Comparison of ENCODE assay signal across 39 mouse cellular contexts in the genomic region with DNA sequence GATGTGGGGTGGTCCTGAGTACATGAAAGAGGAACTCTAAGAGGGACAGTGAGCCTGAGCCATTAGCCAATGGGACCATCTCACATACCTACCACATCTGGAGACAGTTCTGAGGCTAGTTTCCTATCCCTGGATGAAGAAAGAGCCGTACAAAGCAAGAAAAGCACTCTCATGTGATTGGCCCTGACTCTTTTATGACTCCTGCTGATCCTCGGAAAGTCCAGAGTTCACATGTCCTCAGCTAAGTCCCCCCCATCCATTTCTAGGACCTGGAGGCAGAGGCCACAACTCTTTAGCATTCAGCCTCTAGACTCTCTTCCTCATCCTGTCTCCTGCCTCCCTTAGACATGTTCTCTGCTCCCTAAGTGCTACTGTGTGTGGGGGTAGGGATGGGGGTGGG. TPM values are rescaled to one million over a fixed set of nuclear protein-coding genes. Genes with fewer than 3 reads are reported as not detected.
"Had no signal": no experiment of that assay in that cellular context is flagged by ENCODE, and none has a peak within 500 bp of the region (broad histone marks: within the 10 kb centered on the region; RNA-seq: fewer than 3 reads in every experiment).

No protein-coding gene starts in this region.

- ATAC-seq: hindbrain, embryonic 16.5 days; hindbrain, postnatal 0 days; inflammation-experienced regulatory T-cells, adult 6 months had no signal

- H3K4me3 ChIP-seq: heart, embryonic 10.5 days; heart, embryonic 12.5 days; heart, embryonic 13.5 days; heart, embryonic 15.5 days; hindbrain, embryonic 10.5 days; hindbrain, embryonic 12.5 days; hindbrain, embryonic 13.5 days; hindbrain, embryonic 15.5 days; kidney, embryonic 15.5 days; left cerebral cortex, adult 2 months had no signal

- H3K9ac ChIP-seq: heart, embryonic 12.5 days; heart, embryonic 13.5 days; heart, embryonic 15.5 days; hindbrain, embryonic 12.5 days; hindbrain, embryonic 13.5 days; hindbrain, embryonic 14.5 days; hindbrain, embryonic 15.5 days; kidney, embryonic 15.5 days had no signal

- H3K4me2 ChIP-seq: heart, embryonic 11.5 days; heart, embryonic 12.5 days; heart, embryonic 13.5 days; heart, embryonic 15.5 days; hindbrain, embryonic 12.5 days; hindbrain, embryonic 13.5 days; hindbrain, embryonic 14.5 days; hindbrain, embryonic 15.5 days; kidney, embryonic 15.5 days had no signal

- H3K4me1 ChIP-seq: heart, embryonic 10.5 days; heart, embryonic 12.5 days; heart, embryonic 13.5 days; heart, embryonic 15.5 days; hindbrain, embryonic 10.5 days; hindbrain, embryonic 12.5 days; hindbrain, embryonic 13.5 days; hindbrain, embryonic 15.5 days; kidney, embryonic 15.5 days had no signal

- DNase-seq: heart, postnatal 10 days; heart, postnatal 14 days; heart, postnatal 36 days; heart, postnatal 4 days; kidney, adult 11 months; kidney, adult 18-20 months; kidney, adult 2 months; kidney, adult 8-10 months; kidney, adult 9 months; kidney, postnatal 10 days; kidney, postnatal 14 days; kidney, postnatal 25 days; kidney, postnatal 36 days; kidney, postnatal 4 days; layer of hippocampus, adult 9-11 months; layer of hippocampus, postnatal 36 days had no signal

- H3K36me3 ChIP-seq: heart, embryonic 10.5 days; heart, embryonic 12.5 days; heart, embryonic 13.5 days; heart, embryonic 15.5 days; hindbrain, embryonic 10.5 days; hindbrain, embryonic 12.5 days; hindbrain, embryonic 13.5 days; hindbrain, embryonic 15.5 days; kidney, embryonic 15.5 days had no signal

- H3K9me3 ChIP-seq: heart, embryonic 10.5 days; heart, embryonic 12.5 days; heart, embryonic 13.5 days; heart, embryonic 15.5 days; hindbrain, embryonic 10.5 days; hindbrain, embryonic 12.5 days; hindbrain, embryonic 13.5 days; hindbrain, embryonic 15.5 days; kidney, embryonic 15.5 days had no signal

- H3K27me3 ChIP-seq: heart, embryonic 15.5 days; hindbrain, embryonic 12.5 days; hindbrain, embryonic 13.5 days; hindbrain, embryonic 15.5 days; kidney, embryonic 15.5 days had no signal

- H3K27ac ChIP-seq: heart, embryonic 10.5 days; heart, embryonic 13.5 days; heart, embryonic 15.5 days; hindbrain, embryonic 10.5 days; hindbrain, embryonic 12.5 days; hindbrain, embryonic 13.5 days; hindbrain, embryonic 14.5 days; hindbrain, embryonic 15.5 days; hindbrain, postnatal 0 days; kidney, embryonic 15.5 days; kidney, postnatal 0 days; left cerebral cortex, adult 2 months had no signal

RNA-seq across cellular contexts. Expression of a gene that starts 41.1 kb away (rescaled TPM):
- total RNA-seq: hematopoietic stem cell, adult 5-6 weeks had no signal

RNA-seq across cellular contexts. Expression of a gene that starts 41.8 kb away (rescaled TPM):
- total RNA-seq: heart, adult 8-10 months; heart, postnatal 25 days; heart, postnatal 36 days; hematopoietic stem cell, adult 5-6 weeks; layer of hippocampus, adult 18-20 months; layer of hippocampus, adult 8-10 months; layer of hippocampus, postnatal 25 days; layer of hippocampus, postnatal 36 days had no signal
- polyA plus RNA-seq: hindbrain, embryonic 13.5 days; hindbrain, embryonic 14.5 days; inflammation-experienced regulatory T-cells, adult 6 months; kidney, embryonic 14.5 days had no signal

RNA-seq across cellular contexts. Expression of a gene that starts 58.9 kb away (rescaled TPM):
- total RNA-seq: hematopoietic stem cell, adult 5-6 weeks had no signal
